Mouse (Mus musculus) neural tube, embryonic 13.5 days (tissue): ENCODE results near the gene Stpg3. TPM values are rescaled to one million over a fixed set of nuclear protein-coding genes. Genes with fewer than 3 reads are reported as not detected.
A peak's percentile ranks its signal among the peaks of the same experiment; 100 is the strongest.

ENCODE experiments used
- ATAC-seq: fragments of 200-750 bp; cut with Nextera tagmentation; 2 replicates; pipeline ENCODE4 v1.8.0; 2017; ENCODE audit warnings: low read depth, mild to moderate bottlenecking, moderate TSS enrichment, moderate library complexity
- H3K27ac ChIP-seq: fragments of 300-500 bp; sonication (generic); replicated peaks from 2 replicates; pipeline ENCODE4 v1.5.1; 2015; ENCODE audit warnings: moderate library complexity, mild to moderate bottlenecking, inconsistent platforms
- H3K27me3 ChIP-seq: fragments of 300-500 bp; sonication (generic); 2 replicates; pipeline ENCODE4 v1.6.1; 2015; ENCODE audit warnings: mild to moderate bottlenecking, inconsistent platforms
- H3K36me3 ChIP-seq: fragments of 300-500 bp; sonication (generic); 2 replicates; pipeline ENCODE4 v1.6.1; 2015; ENCODE audit warnings: mild to moderate bottlenecking, inconsistent platforms
- H3K4me1 ChIP-seq: fragments of 300-500 bp; sonication (generic); replicated peaks from 2 replicates; pipeline ENCODE4 v1.6.1; 2015; ENCODE audit warnings: inconsistent platforms
- H3K4me2 ChIP-seq: fragments of 300-500 bp; sonication (generic); 2 replicates; pipeline ENCODE4 v1.6.1; 2015; ENCODE audit warnings: inconsistent platforms, mild to moderate bottlenecking, moderate library complexity
- H3K4me3 ChIP-seq: fragments of 300-500 bp; sonication (generic); 2 replicates; pipeline ENCODE4 v1.5.1; 2015; ENCODE audit warnings: mild to moderate bottlenecking, inconsistent platforms
- H3K9ac ChIP-seq: fragments of 300-500 bp; sonication (generic); 2 replicates; pipeline ENCODE4 v1.6.1; 2015; ENCODE audit warnings: moderate library complexity, mild to moderate bottlenecking, inconsistent platforms
- H3K9me3 ChIP-seq: fragments of 300-500 bp; sonication (generic); 2 replicates; pipeline ENCODE4 v1.6.1; 2016; ENCODE audit warnings: inconsistent platforms
- WGBS: fragments of 180-500 bp; shearing (Covaris S2); methylation state at CpG from one replicate; pipeline ENCODE4 v1.1.7; 2015; 5-methylcytosine and 5-hydroxymethylcytosine counted together
- polyA plus RNA-seq: library from polyadenylated mRNA; unstranded; fragments of >200 nt; fragmentation: Nextera tagmentation; extraction: Ambion mirVana; gene quantifications from 2 replicates; pipeline ENCODE4 v1.2.1, GENCODE M21; 2015

Gene Stpg3
- polyA plus RNA-seq, 1 experiment from 2014 or later: 0.15 TPM

GRCm38 (mm10) chr2:25185625-25186574 lies 28.5 kb downstream of the Stpg3 start:
- peaks cover 58% of the 10 kb centered on the region for H3K4me1 ChIP-seq
- under 1% methylated on average over 64 of the region's 64 CpGs for WGBS
- H3K4me3 ChIP-seq: peak overlapping the region; percentile 51

GRCm38 (mm10) chr2:25184496-25184895 lies 29.9 kb downstream of the Stpg3 start:
- Histone ChIP-seq H3K4me3 (no peak overlapping the region), H3K9me3 (no peaks in the 10 kb centered on the region), H3K36me3 (no peaks in the 10 kb centered on the region), H3K9ac (no peak overlapping the region), H3K27ac (peak overlapping the region; percentile 95), H3K4me2 (peak overlapping the region; percentile 79), H3K27me3 (no peaks in the 10 kb centered on the region), H3K4me1 (peaks cover 67% of the 10 kb centered on the region)
- no peak for ATAC-seq
- WGBS: 88% methylated on average over 7 of the region's 7 CpGs

More at GRCm38 (mm10) chr2:25185625-25186574, 28.5 kb downstream of the Stpg3 start:
- Histone ChIP-seq H3K9me3 (no peaks in the 10 kb centered on the region), H3K9ac (peak overlapping the region; percentile 81), H3K4me2 (peak overlapping the region; percentile 79), H3K36me3 (no peaks in the 10 kb centered on the region), H3K27ac (peak overlapping the region; percentile 95), H3K27me3 (no peaks in the 10 kb centered on the region)
- ATAC-seq: peak; percentile 74

GRCm38 (mm10) chr2:25183336-25183735 lies 31.1 kb downstream of the Stpg3 start:
- Histone ChIP-seq H3K9me3 (no peaks in the 10 kb centered on the region), H3K4me3 (peak overlapping the region; percentile 69), H3K36me3 (no peaks in the 10 kb centered on the region), H3K9ac (peak overlapping the region; percentile 78), H3K27me3 (no peaks in the 10 kb centered on the region), H3K27ac (peak overlapping the region; percentile 95), H3K4me1 (peaks cover 78% of the 10 kb centered on the region), H3K4me2 (peak overlapping the region; percentile 79)
- no peak for ATAC-seq
- WGBS: 46% methylated on average over 2 of the region's 2 CpGs

GRCm38 (mm10) chr2:25182664-25183063 lies 31.8 kb downstream of the Stpg3 start:
- no peak for ATAC-seq
- 6% methylated on average over 6 of the region's 6 CpGs for WGBS
- H3K36me3 ChIP-seq: no peaks in the 10 kb centered on the region
- peaks cover 85% of the 10 kb centered on the region for H3K4me1 ChIP-seq
- peak overlapping the region; percentile 78 for H3K9ac ChIP-seq
- peak overlapping the region; percentile 69 for H3K4me3 ChIP-seq
- H3K27me3 ChIP-seq: no peaks in the 10 kb centered on the region
- H3K27ac ChIP-seq: peak overlapping the region; percentile 91
- peak overlapping the region; percentile 79 for H3K4me2 ChIP-seq
- no peaks in the 10 kb centered on the region for H3K9me3 ChIP-seq

- WGBS: 0% methylated on average over 17 of the region's 17 CpGs
- Histone ChIP-seq H3K36me3 (no peaks in the 10 kb centered on the region), H3K4me2 (peak overlapping the region; percentile 79), H3K27ac (peak overlapping the region; percentile 91), H3K9ac (peak overlapping the region; percentile 78), H3K4me3 (peak overlapping the region; percentile 69), H3K4me1 (peaks cover 92% of the 10 kb centered on the region), H3K9me3 (no peaks in the 10 kb centered on the region), H3K27me3 (no peaks in the 10 kb centered on the region)
- no peak for ATAC-seq
Observed at GRCm38 (mm10) chr2:25181891-25182397, 32.5 kb downstream of the Stpg3 start.

- peak overlapping the region; percentile 79 for H3K4me2 ChIP-seq
- ATAC-seq: peak; percentile 42
- H3K9ac ChIP-seq: peak overlapping the region; percentile 78
- H3K27me3 ChIP-seq: no peaks in the 10 kb centered on the region
- H3K4me1 ChIP-seq: peaks cover 93% of the 10 kb centered on the region
- no peaks in the 10 kb centered on the region for H3K36me3 ChIP-seq
- under 1% methylated on average over 100 of the region's 100 CpGs for WGBS
- peak overlapping the region; percentile 91 for H3K27ac ChIP-seq
- H3K4me3 ChIP-seq: peak overlapping the region; percentile 69
- H3K9me3 ChIP-seq: no peaks in the 10 kb centered on the region
Observed at GRCm38 (mm10) chr2:25180973-25181890, 33.2 kb downstream of the Stpg3 start.

GRCm38 (mm10) chr2:25180478-25180903 lies 33.9 kb downstream of the Stpg3 start, which contains the start of gene Nrarp:
Nrarp (plus strand) TSS chr2:25180758.
- H3K9me3 ChIP-seq: no peaks in the 10 kb centered on the region
- peak within 1 kb of the TSS; percentile 69 for H3K4me3 ChIP-seq
- H3K9ac ChIP-seq: peak within 1 kb of the TSS; percentile 78
- H3K27me3 ChIP-seq: no peaks in the 10 kb centered on the region
- H3K27ac ChIP-seq: peak within 1 kb of the TSS; percentile 91
- peak within 1 kb of the TSS; percentile 79 for H3K4me2 ChIP-seq
- ATAC-seq: peak; percentile 86
- H3K4me1 ChIP-seq: peaks cover 93% of the 10 kb centered on the region
- H3K36me3 ChIP-seq: no peaks in the 10 kb centered on the region
- under 1% methylated on average over 34 of the region's 35 CpGs for WGBS

- Histone ChIP-seq H3K27me3 (no peaks in the 10 kb centered on the region), H3K27ac (peak overlapping the region; percentile 91), H3K9ac (peak overlapping the region; percentile 63), H3K4me1 (peaks cover 93% of the 10 kb centered on the region), H3K4me2 (peak overlapping the region; percentile 79), H3K36me3 (no peaks in the 10 kb centered on the region), H3K9me3 (no peaks in the 10 kb centered on the region), H3K4me3 (peak overlapping the region; percentile 69)
- no peak for ATAC-seq
- 14% methylated on average over 15 of the region's 15 CpGs for WGBS
Observed at GRCm38 (mm10) chr2:25179566-25180217, 34.7 kb downstream of the Stpg3 start.

- WGBS: 15% methylated on average over 10 of the region's 10 CpGs
- no peaks in the 10 kb centered on the region for H3K36me3 ChIP-seq
- no peaks in the 10 kb centered on the region for H3K27me3 ChIP-seq
- peak overlapping the region; percentile 61 for H3K9ac ChIP-seq
- H3K4me3 ChIP-seq: peak overlapping the region; percentile 12
- no peak for ATAC-seq
- H3K9me3 ChIP-seq: no peaks in the 10 kb centered on the region
- peak overlapping the region; percentile 91 for H3K27ac ChIP-seq
- peak overlapping the region; percentile 79 for H3K4me2 ChIP-seq
- H3K4me1 ChIP-seq: peaks cover 80% of the 10 kb centered on the region
Observed at GRCm38 (mm10) chr2:25178285-25178972, 36.0 kb downstream of the Stpg3 start.

GRCm38 (mm10) chr2:25177685-25178084 lies 36.8 kb downstream of the Stpg3 start:
- H3K4me1 ChIP-seq: peaks cover 76% of the 10 kb centered on the region
- 6% methylated on average over 6 of the region's 6 CpGs for WGBS
- H3K27ac ChIP-seq: peak overlapping the region; percentile 91
- H3K4me3 ChIP-seq: peak overlapping the region; percentile 20
- H3K4me2 ChIP-seq: peak overlapping the region; percentile 79
- no peaks in the 10 kb centered on the region for H3K36me3 ChIP-seq
- ATAC-seq: peak; percentile 34; the same call in 1 of the 2 replicates
- H3K9ac ChIP-seq: peak overlapping the region; percentile 61
- no peaks in the 10 kb centered on the region for H3K27me3 ChIP-seq
- no peaks in the 10 kb centered on the region for H3K9me3 ChIP-seq

GRCm38 (mm10) chr2:25177076-25177475 lies 37.4 kb downstream of the Stpg3 start:
- no peaks in the 10 kb centered on the region for H3K9me3 ChIP-seq
- no peaks in the 10 kb centered on the region for H3K36me3 ChIP-seq
- no peak for ATAC-seq
- H3K9ac ChIP-seq: peak overlapping the region; percentile 61
- H3K4me3 ChIP-seq: peak overlapping the region; percentile 20
- peak overlapping the region; percentile 79 for H3K4me2 ChIP-seq
- H3K27ac ChIP-seq: peak overlapping the region; percentile 91
- H3K4me1 ChIP-seq: peaks cover 70% of the 10 kb centered on the region
- WGBS: 25% methylated on average over 4 of the region's 4 CpGs
- no peaks in the 10 kb centered on the region for H3K27me3 ChIP-seq
